Mouse (Mus musculus): Measurements from ENCODE around the gene 3110040M04Rik.
"Not testable (repeated sequence)": the region's sequence is repeated elsewhere in the genome, so short reads cannot be mapped to it uniquely, and the experiment has no call there.

- TF ChIP-seq CTCF (IDR thresholded peaks at IDR 0.05; ENCODE audit: control insufficient read depth, insufficient read depth, low read length); POLR2A (IDR thresholded peaks at IDR 0.05; ENCODE audit: borderline replicate concordance, control insufficient read depth, low read depth, low read length): not testable (repeated sequence)
Measured at GRCm38 (mm10) chr1:151186186-151186585, 17.7 kb upstream of the 3110040M04Rik start.

Data from bone marrow, adult 2 months (tissue).